Mouse (Mus musculus) thymus, postnatal 0 days (tissue): ENCODE measurements around the gene Tex9. TPM values are rescaled to one million over a fixed set of nuclear protein-coding genes. Genes with fewer than 3 reads are reported as not detected.
"Not testable (repeated sequence)": the region's sequence is repeated elsewhere in the genome, so short reads cannot be mapped to it uniquely, and the experiment has no call there.

Experiments used
- DNase-seq: peaks from one replicate; pipeline ENCODE4 v3.0.0-alpha.2; 2015; ENCODE audit warnings: low spot score
- polyA plus RNA-seq: library from polyadenylated mRNA; unstranded; fragments of >200 nt; fragmentation: Nextera tagmentation; extraction: Ambion mirVana; gene quantifications from 2 replicates; pipeline ENCODE4 v1.2.1, GENCODE M21; 2015

Tex9 gene
- polyA plus RNA-seq, 1 experiment from 2014 or later, result 32.3 TPM

DNA sequence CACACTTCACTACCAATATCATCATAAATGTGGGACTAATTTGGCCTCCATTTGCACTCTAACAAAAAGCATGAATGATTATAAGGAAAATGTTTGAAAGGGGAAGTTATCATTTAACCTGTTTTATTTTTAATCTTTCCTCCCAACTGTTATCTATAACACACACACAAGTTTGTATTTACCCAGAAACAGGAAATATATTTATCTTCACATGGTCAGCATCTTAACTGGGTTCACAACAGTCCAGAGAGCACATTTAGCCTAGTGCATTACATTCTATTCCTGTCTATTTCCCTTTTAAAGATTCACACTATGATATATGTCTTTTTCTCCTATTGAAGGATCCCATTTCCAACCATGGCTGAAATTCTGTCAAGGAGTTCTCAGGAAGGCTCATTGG, 3.5 kb downstream of the Tex9 start:
- no peak for DNase-seq

- peak; percentile 58 for DNase-seq
These were observed 12.7 kb downstream of the Tex9 start for GRCm38 (mm10) chr9:72479276-72479675.

DNA sequence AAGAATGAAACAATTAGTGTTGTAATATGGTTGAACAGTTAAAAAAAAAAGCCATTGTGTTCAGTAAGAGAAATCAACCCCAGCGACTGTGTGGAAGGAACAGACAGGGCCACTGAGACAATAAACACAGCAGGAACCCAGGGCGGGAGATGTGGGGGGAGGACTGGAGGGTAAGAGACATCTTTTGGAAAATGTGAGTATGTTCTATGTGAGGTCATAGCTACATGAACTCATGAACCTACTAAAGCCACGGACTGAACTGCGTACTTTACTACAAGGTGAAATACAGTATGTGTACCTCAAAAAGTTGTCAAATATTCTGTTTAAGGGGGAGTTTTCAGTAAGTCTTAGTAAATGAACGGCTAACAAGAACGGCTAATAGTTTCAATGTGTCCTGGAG, 14.7 kb downstream of the Tex9 start:
- no peak for DNase-seq

GRCm38 (mm10) chr9:72475511-72475910, 16.5 kb downstream of the Tex9 start:
- no peak for DNase-seq

DNA sequence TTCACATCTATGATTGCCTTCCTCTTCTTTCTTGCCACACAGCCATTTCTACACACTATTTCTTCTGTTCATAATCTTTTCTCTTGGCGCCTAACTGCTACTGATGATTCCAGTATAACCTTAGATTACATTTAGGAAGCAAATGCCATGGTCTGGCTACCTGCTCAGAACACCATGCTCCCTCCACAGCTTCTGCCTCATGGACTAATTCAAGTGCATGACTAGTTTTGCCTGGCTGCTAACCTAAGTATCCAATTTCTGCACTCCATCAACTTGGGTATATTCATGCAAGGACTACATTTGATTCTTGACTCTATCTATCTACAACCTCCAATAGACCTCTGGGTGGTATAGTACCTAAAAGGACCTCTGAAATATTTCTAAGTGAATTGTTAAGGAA, 22.2 kb downstream of the Tex9 start:
- no peak for DNase-seq

DNA sequence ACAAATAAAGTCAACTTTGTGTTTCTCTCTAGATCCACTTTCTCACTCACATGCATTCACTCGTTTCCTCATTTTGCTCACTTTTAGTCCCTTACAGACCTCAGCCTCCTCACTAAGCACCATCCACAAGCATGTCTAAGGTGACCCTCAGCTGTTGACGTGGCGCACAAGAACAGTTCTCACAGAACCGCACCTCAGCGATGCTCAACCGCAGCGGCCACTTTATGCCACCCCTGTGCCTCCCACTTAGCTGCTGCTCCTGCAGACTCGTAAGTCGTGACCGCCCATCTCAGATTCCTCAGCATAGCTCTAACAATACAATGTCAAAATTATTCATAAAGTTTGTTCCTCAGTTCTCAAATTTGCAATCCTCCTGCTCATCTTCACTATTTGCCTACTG, 23.4 kb downstream of the Tex9 start:
- DNase-seq, result no peak

DNA sequence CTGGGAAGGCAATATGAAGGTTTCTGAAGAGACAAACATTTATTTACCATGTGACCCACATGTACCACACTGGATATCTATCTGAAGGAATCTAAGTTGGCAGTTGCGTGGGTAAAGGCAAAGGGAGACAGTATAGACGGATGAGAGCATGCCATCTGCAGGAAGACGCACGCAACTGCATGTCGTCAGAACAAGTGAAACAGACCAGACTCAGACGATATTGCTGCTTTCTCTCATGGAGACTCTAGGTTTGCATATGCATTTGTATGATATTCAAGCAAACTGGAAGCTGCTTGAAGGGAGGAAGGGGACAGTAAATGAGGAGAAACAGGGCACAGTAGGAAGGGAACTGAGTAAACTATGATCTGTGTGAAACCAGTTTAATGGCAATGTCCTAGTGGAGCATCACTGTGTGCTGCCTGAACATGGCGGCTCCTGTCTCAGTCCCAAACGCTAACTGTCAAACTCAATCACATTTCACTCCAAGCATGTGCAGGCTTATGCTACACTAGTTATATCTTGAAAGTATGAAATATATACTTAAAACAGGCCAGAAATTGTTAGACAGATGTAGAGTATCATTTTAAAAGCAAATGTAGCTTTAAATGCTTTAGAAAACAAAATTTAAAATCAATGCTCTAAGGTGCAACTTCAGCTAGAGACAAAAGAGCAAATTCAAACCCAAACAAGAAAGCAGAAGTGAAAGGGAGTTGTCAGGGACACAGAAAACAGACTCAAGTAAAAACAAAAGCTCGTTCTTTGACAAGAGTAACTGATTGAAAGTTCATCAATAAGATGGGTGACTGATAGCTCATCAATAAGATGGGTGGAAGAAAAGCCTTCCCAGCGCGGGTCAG, 24.2 kb downstream of the Tex9 start:
- peak; percentile 79 for DNase-seq

DNA sequence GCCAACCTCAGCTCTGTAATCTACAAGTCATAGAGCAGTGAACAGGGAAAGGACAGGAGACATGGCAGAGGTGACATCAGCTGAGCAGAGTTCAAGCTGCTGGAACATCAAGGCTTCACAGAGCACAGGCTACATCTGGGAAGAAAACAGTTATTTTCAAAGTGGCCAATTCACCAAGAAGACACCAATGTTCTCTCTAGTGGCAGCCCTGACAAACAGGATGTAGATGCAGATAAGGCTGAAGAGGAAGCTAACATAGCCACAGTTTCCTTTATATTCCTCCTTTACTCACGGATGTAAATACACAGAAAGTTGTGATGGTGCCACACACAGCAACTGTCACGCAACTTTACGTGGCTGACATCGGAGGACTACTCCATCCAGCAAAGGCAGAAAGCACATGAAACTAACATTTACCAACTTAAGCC, 26.2 kb downstream of the Tex9 start:
- DNase-seq, result peak; percentile 87

- no peak for DNase-seq
These were observed 27.2 kb downstream of the Tex9 start for GRCm38 (mm10) chr9:72464806-72465205.

- no peak for DNase-seq
These were observed 29.6 kb downstream of the Tex9 start for GRCm38 (mm10) chr9:72462427-72462826.

DNA sequence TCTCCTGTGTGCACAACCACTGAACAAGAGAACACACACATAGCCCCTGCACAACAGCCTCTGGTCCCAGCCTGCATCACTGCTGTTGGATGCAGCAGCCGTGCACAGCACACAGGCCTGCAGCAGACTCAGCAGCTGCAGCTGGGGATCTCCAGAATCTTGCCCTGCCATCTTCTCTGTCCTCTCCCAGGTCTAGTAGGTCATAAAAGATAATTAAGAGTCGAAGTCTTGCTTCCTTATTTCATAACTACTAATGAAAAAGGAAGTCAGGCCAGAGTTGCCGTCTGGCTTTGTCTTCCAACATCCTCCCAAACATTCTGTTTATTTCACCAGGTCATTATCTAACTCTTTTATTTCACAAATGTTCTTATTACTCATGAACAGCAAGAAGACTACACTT, 31.2 kb downstream of the Tex9 start:
- DNase-seq, result no peak

DNA sequence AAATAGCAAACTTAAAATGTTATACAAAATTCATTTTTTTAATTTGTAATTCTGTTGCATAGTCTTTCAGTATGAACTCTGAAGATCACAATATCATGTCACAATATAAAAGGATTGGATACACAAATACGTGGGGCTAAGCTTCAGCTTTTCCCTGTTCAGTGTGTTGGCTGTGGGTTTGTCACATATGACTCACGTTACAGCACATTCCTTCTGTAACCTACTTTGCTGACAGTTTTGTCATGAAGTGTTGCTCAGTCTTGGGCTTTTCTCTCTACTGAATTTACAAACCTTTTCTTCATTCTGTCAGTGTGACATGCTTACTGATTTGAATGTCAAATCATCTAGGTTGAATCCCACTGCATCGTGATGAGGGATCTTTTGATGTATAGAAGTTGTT, 32.3 kb downstream of the Tex9 start:
- no peak for DNase-seq

DNA sequence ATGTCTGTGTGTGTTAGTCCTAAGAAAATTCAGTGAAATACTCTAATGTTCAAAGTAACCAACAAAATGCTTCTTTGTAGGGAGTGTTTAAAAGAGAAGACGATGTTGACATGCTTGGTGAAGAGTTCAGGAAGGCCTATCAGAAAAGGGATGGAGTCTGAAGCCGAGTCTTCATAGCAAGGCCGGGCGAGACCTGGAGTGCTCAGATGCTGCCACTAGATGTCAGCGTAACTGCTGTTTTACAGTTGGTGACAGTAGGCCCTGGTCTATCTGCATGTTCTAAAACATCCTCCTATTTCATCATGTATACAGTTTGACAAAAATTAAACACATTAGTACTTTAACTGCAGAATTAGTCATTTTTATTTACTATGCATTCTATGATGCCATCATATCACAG, 33.8 kb downstream of the Tex9 start:
- DNase-seq, result peak; percentile 84

- DNase-seq, result no peak
These were observed 35.6 kb downstream of the Tex9 start for GRCm38 (mm10) chr9:72456374-72456773.

GRCm38 (mm10) chr9:72454281-72454680, 37.7 kb downstream of the Tex9 start:
- not testable (repeated sequence) for DNase-seq

DNA sequence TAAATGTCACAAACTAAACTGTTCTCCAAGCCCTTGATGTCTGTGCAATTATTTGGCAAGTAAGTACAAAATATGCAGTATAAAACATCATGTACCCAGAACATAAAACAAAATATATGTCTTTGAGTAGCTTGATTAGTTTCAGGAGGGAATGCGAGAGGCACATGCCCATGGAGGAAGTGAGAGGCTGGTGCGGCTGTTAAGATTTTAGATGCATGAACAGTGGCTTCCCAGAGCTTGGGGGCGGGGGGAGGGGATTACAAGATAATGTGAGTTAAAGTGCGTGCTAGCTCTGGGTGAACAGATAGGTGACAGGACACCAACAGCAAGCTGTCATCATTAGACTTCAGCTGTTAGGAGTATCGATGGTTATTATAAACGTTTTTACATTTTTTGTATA, 40.9 kb downstream of the Tex9 start:
- no peak for DNase-seq

DNA sequence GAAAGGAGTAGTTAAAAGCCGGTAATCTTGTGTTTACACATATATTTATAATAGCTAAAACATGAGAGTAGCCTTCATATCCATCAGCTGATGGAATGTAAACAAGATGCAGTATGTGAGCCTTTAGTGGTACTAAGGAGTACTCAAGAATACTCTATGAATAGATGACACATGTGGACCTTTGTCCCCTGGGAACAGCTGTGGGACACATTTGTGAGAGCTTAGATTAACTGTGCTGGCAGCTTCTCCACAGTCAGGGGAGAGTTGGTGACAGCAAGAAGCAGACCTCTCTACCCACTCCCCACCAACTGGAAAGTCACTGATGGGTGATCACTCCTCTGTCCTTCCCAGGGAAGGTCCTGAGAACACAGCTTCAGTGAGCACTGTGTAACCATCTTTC, 41.6 kb downstream of the Tex9 start:
- DNase-seq, result no peak

GRCm38 (mm10) chr9:72449841-72450240, 42.2 kb downstream of the Tex9 start:
- no peak for DNase-seq

DNA sequence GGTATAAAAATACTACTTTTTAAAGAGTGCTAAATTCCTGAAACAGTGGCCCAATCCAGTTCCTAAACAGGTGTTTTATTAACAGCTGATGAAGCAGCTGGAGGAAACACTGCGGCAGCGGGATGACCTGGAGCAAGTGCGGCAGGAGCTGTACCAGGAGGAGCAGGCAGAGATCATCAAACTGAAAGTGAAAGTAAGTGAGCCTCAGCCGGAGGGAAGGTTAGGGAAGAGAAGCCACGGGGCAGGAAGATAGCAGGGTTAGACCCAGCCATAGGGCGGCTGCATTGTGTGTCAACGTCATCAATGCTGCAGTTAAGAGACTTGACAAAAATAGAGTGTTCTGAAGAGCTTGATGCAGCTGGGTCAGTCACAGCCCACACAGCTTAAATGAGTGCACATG, 42.6 kb downstream of the Tex9 start:
- DNase-seq, result peak; percentile 83

GRCm38 (mm10) chr9:72448026-72448425, 44.0 kb downstream of the Tex9 start:
- peak; percentile 73 for DNase-seq

GRCm38 (mm10) chr9:72441927-72442715, 49.9 kb downstream of the Tex9 start:
- peak; percentile 30 for DNase-seq
